Mouse (Mus musculus) layer of hippocampus, adult 9-11 months (tissue): ENCODE results near the gene Thap4.
A peak's percentile ranks its signal among the peaks of the same experiment; 100 is the strongest.
"Not testable (repeated sequence)": the region's sequence is repeated elsewhere in the genome, so short reads cannot be mapped to it uniquely, and the experiment has no call there.

Experiments used
- DNase-seq: peaks from one replicate; pipeline ENCODE4 v3.0.0; 2022

Thap4 gene

GRCm38 (mm10) chr1:93754573-93755290 lies at the start of gene Thap4:
Thap4 (minus strand) TSS chr1:93754864.
- peak; percentile 96 for DNase-seq

GRCm38 (mm10) chr1:93803556-93804507 lies 49.2 kb upstream of the Thap4 start, which contains the start of gene Ing5:
Ing5 (plus strand) TSS chr1:93803965.
- DNase-seq: peak; percentile 99

- no peak for DNase-seq
Measured at GRCm38 (mm10) chr1:93802771-93803170, 48.1 kb upstream of the Thap4 start.

DNA sequence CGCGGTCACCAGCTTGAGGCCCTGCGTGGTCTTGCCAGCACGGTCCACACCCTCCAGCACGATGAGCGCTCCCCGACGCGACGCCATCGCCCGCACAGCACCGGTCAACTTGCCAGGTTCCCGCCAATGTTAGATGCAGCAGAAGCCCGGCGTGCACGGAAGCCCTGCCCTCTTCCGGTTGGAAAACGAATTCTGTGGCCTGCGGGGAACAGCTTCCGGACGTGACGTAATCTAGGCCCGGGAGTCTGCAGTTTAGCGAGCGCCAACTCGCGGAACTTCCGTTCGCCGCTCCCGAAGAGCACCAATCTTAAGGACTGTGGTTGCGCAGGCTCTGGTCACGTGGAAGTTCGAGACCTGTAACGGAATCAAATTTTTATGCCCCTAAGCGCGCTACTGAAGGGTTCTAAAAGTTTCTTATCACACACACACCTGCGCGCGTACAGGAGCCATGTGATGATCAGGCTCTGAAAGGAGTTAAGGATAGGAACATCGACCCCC lies 47.1 kb upstream of the Thap4 start, which contains the start of gene Dtymk:
TSS of gene Dtymk (minus strand) at position 194 of the 498 bp plus-strand sequence.
- DNase-seq: peak; percentile 95

- no peak for DNase-seq
Measured at GRCm38 (mm10) chr1:93800670-93801503, 46.2 kb upstream of the Thap4 start.

DNA sequence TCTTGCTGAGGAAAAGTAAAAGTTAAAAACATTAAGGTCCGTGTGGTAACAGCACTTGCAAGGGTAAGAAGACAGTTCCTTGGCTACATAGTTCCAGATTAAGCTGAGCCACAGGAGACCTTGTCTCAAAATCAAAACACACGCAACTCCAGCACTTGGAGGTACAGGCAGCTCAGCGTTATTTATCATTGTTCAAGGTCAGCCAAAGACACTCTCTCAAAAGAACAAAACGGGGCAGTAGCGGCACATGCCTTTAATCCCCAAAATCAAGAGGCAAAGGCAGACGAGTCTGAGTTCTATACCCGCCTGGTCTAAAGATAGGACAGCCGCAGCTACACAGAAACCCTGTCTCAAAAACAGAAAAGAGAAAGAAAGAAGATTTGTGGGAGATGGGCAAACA lies 41.2 kb upstream of the Thap4 start:
- DNase-seq: no peak

GRCm38 (mm10) chr1:93794526-93794925 lies 39.9 kb upstream of the Thap4 start:
- DNase-seq: no peak

DNA sequence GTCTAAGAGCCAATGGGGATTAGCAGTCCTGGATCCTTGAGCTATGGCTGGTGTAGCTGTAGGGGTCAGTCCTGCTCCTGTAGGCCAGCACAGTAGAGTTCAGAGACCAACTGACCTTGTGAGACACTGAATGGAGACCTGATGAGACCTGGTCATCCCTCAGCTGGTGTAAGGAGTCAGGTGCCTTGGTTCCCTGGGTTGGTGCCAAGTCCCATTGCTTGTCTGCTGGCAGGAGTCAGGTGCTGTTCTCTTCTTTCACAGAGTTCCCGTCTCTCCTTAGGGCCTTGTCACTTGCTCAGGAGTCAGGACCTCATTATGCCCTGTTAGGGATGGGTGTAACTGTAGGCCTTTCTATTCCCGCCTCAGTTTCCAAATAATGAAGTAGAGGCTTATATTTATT lies 32.2 kb upstream of the Thap4 start:
- no peak for DNase-seq

- no peak for DNase-seq
Measured at GRCm38 (mm10) chr1:93776686-93777085, 22.0 kb upstream of the Thap4 start.

GRCm38 (mm10) chr1:93769901-93770300 lies 15.2 kb upstream of the Thap4 start:
- DNase-seq: no peak

- DNase-seq: no peak
Measured at GRCm38 (mm10) chr1:93767600-93767999, 12.9 kb upstream of the Thap4 start.

DNA sequence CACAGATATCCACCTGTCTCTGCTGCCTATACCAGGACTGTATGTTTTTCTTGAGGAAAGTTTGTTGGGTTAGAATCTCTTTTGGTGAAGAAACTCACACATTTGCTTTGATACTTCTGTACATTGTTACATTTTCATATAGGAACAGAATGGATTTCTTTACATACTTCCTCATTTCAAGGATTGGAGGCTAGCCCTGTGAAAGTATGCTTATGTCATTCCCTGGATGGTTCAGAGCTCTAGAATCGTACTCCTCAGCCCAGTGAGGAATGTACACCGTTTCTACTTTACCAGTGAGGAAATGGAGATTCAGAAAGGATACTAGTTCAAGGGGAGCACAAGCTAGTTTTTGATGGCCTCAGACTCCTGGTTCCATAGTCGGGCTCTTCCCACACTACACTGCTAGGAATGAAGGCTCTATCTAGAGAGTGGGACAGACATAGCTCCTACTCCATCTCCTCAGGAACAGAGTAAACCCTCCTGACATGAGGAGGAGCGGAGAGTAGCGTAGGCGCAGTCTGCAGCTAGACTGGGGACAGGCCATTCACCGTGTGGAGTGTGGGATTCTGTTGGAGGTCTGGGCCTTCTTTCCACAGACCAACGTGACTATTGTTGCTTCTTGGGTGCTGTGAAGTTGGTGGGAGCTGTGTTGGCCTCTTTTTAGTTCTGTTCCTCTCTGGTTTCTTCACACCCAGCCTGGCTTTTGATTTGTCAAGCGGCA lies 10.4 kb upstream of the Thap4 start:
- DNase-seq: no peak

GRCm38 (mm10) chr1:93763531-93763930 lies 8.9 kb upstream of the Thap4 start:
- DNase-seq: not testable (repeated sequence)

GRCm38 (mm10) chr1:93760076-93760475 lies 5.4 kb upstream of the Thap4 start:
- DNase-seq: no peak

- DNase-seq: no peak
Measured at GRCm38 (mm10) chr1:93756154-93756553, 1.5 kb upstream of the Thap4 start.

- DNase-seq: no peak
Measured at GRCm38 (mm10) chr1:93755618-93756017, 954 bp upstream of the Thap4 start.

GRCm38 (mm10) chr1:93755291-93755610 lies 587 bp upstream of the Thap4 start:
- DNase-seq: peak; percentile 22

DNA sequence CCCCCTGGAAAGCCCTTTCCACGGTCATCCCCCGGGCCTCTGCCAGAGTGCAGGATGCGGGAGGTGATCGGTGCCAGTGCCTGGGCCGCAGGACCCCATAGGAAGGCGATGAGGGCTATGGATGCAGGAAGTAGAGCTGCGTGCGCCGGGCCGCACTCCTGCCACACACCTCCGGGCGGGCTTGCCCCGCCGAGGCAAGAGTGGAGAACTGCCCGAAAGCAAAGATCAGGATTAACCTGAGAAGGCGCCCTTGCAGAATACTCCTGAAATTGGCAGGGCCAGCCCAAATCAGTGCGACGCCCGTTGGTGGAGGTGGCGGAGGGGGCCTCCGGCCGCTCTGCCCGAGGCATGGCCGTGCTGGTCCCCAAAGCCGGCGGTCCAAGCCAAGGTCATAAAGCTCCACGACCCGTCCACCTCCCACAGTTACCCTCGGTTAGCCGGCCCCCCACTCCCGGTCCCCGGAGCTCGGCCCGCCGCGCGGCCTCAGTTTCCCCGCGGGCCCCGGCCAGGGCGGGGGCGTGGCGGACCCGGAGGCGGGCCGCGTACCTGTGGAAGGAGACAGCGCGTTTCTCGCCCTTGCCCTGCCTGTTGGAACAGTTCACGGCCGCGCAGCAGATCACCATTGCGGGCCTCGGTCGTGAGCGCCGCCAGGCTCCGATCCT lies 622 bp downstream of the Thap4 start:
- peak; percentile 33 for DNase-seq

- no peak for DNase-seq
Measured at GRCm38 (mm10) chr1:93751290-93751689, 3.4 kb downstream of the Thap4 start, which contains the start of gene Atg4b. Atg4b (plus strand) TSS chr1:93751500.

DNA sequence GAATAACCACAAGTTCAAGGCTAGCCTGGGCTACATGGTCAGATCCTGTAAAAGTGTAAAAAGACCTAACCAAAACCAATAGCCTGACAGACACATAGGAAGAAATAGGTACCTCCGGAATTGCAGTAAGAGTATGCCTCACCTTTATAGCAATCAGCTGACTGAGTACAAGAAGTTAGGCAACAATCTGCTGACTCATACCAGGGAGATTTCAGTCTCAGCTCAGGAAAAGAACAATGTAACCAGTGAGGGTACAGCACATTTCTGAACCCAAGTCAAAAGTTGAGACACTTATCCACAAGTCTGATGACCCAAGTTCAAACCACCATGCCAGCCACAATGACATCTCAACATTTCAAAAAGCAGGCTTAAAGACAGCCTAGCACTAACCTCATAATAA lies 6.1 kb downstream of the Thap4 start:
- no peak for DNase-seq

GRCm38 (mm10) chr1:93746179-93746578 lies 8.5 kb downstream of the Thap4 start:
- no peak for DNase-seq
